Mouse (Mus musculus): ENCODE results near the gene Ola1.

The Ola1 gene

DNA sequence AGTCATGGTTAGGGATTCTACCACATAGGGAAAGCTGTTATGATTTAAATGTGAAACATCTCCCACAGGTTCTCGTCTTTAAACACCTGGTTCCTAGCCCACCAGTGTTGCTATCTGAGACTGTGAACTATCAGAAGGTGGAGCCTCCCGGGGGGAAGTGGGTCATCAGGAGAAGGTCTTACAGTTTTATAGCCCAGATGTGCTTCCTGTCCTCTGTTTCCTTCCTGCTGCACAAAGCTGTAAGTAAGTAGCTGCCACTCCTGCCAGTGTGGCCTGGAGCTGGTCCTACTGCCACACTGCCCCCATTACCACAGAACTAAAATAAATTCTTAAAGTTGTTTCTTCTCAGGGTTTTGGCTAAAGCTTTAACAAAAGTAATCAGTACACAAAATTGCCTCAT is 72.6 kb downstream of the Ola1 start:
- no peak for DNase-seq (ENCODE audit: low spot score)

- DNase-seq (ENCODE audit: low spot score): no peak
These were observed 75.0 kb downstream of the Ola1 start for GRCm38 (mm10) chr2:73143732-73144131.

DNA sequence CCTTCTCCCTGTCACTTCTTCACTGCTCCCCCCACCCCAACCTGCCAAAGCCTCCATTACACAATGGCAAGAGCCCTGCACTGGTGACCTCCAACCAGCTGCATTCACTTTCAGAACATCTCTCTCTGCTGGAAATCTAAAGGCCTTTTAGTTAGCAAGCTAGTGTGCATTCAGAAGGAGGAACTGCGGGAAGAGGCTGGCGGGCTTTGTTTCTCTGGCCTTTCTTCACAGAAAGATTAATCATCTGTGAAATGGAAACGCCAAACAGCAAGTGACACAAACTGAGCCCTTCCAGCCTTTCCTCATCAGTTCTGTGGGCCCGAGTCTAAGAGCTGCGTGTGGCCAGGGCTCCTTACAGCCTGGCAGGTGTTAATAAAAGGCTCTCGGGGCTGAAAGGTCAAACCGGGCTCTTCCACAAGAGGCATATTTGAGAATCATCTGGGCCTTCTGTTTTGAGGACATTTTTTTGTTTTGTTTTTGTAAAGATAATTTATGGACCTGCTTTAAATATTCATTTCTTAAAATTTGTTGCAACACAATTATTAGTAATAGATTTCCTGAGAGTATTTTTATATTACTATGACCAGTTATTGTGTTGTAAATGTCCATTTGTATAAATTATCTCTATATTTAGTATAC is 75.8 kb downstream of the Ola1 start:
- no peak for DNase-seq (ENCODE audit: low spot score)

DNA sequence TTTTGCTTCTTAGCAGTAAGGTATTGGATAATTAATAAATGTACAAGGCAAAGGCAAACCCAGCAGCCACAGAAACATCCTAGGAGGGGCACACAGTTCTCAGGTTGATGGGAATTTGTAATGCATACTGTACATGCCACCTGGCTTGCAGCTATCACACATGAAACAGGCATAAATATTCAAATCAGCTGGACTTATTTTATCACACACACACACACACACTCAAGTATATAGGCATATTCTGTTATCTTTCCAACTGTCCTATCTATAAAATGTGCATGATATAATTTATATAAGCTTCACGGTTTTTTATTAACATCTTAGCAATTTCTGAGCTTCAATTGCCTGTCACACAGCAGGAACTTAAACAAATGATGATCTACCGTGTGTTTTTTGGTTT is 85.8 kb downstream of the Ola1 start:
- DNase-seq (ENCODE audit: low spot score): no peak

DNA sequence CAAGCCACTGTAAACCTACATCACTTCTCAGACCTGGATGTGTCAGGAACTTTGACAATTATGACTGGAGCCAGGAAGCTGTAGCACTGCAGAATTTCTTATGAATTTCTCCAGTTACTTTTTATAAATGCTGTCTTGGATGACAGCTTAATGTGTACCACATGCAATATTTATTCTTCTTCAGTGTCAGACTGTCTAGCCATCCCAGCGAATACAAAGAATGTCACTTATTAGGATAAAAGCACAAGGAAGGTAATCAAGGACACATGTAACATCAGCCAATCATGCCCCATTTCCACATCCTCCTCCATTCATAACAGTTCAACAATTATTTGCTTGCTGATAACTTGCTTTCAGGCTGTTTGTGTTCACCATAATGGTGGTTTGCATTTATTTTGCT is 91.0 kb downstream of the Ola1 start:
- no peak for DNase-seq (ENCODE audit: low spot score)

GRCm38 (mm10) chr2:73118781-73119180 is 99.9 kb downstream of the Ola1 start:
- DNase-seq (ENCODE audit: low spot score): no peak

- no peak for DNase-seq (ENCODE audit: low spot score)
These were observed 111.6 kb downstream of the Ola1 start for GRCm38 (mm10) chr2:73107089-73107488.

- no peak for DNase-seq (ENCODE audit: low spot score)
These were observed 122.2 kb downstream of the Ola1 start for GRCm38 (mm10) chr2:73096491-73096890.

DNA sequence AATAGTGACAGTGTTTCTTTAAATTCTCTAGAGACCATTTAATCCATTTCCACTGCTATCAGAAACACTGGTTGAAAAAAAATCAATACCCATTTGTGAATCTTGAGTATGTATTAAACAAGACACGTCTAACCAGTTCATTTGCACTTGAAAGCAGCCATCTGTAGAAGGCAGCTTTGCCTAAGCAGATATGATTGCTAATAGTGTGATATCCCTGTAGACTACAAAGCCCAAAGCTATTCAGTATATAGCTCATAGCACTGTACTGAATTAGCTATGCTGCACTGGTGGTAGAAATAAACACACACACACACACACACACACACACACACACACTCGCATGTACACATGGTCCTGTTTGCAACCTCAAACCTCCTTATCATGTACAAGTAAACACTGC is 123.4 kb downstream of the Ola1 start:
- DNase-seq (ENCODE audit: low spot score): no peak

DNA sequence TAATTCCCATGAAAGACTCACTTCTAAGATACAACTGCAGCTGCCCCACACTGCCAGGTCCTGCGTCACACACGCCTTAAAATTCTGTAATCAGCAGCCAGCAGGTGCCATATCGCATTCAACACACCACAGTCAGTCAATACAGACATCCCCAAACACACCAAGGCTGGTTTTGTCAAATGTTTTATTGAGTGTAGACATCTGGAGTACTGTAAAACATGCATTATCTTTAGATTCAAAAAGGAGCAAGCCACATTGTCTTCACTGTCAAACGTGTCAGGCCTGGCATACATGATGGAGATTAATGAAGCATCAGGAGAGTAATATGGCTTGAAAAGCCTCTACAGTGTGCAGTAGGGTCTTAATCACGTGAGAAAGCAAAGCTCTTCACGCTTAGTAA is 125.7 kb downstream of the Ola1 start:
- no peak for DNase-seq (ENCODE audit: low spot score)

- DNase-seq (ENCODE audit: low spot score): no peak
These were observed 127.4 kb downstream of the Ola1 start for GRCm38 (mm10) chr2:73091302-73091701.

GRCm38 (mm10) chr2:73087641-73088040 is 131.1 kb downstream of the Ola1 start:
- DNase-seq (ENCODE audit: low spot score): no peak

- DNase-seq (ENCODE audit: low spot score): no peak
These were observed 132.9 kb downstream of the Ola1 start for GRCm38 (mm10) chr2:73085669-73086304.

DNA sequence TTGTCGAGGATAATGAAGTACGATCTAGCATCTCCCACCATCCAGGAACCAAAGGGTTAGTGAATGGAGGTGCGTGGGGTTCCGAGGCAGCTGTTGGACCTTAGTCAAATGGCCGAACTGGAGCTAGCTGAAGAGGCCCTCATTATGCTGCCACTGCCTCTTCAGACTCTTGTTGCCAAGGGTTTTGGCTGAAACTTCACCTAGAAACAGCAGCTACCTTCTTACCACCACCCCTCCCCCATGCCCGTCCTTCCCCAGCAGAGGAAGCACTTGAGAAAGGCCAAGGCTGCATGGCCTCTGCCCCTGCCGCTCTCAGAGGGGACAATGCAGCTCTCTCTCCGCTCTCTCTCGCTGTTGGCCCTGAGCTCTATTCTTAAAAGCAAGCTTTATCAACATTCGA is 136.2 kb downstream of the Ola1 start:
- DNase-seq (ENCODE audit: low spot score): peak; percentile 51

DNA sequence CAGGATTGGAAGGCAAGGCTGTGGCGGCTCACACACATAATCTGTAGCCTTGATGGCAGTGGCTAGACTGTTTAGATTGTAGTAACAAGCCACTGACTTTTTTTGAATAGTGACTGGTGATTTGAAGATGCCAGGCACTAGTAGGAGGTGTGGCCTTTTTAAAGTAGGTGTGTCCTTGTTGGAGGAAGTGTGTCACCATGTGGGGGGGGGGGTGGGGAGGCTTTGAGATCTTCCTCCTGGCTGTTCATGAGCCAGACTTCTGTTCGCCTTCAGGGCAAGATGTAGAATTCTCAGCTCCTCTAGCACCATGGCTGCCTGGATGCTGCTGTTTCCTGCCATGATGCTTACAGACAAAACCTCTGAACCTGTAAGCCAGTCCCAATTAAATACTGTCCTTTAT is 136.9 kb downstream of the Ola1 start:
- DNase-seq (ENCODE audit: low spot score): no peak

- DNase-seq (ENCODE audit: low spot score): no peak
These were observed 138.6 kb downstream of the Ola1 start for GRCm38 (mm10) chr2:73080084-73080483.

DNA sequence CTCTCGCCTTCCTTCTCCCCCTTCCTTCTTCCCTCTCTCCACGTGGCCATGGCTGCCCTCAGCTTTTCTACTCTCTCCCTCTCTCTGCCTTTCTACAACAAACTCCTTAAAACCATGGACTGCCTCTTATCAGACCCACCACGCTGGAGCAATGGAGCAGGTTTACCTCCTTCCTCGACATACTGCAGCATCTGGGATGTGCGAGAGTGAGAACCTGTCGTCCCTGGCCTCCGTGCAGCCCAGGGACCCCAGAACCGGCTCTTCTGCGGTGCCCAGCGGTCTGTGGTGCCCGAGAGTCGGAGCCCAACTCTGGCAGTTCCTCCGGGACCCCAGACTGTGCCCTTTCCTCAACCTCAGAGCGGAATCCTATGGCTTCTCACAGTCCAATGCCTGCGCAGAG is 139.4 kb downstream of the Ola1 start:
- no peak for DNase-seq (ENCODE audit: low spot score)

DNA sequence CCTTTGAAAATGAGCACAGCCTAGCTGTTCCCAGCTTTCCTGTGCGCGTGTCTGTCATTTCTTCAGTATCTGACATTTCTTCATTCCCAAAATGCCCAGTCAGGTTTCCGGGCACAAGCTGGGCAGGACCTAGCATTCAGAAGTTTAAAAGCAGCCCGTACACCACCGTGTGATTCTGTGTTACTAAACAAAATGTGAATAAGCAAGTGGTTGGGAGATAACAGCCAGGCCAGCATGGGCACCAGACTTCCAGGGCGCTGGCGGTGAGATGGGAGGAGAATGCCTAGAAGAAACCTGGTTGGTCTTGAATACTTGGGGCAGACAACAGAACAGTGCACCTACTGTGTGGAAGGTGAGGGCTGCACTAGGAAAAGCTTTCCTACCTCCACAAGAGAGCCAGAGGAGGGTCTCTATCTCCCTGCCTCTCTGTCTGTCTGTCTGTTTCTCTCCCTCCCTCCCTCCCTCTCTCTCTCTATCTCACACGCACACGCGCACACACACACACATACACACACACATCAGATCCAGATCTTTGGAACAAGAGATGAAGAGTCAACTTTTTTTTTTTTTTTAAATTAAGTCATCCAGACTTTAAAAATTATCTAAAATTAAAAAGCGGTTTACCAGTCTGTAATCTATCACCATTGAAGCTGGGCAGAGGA is 144.8 kb downstream of the Ola1 start:
- no peak for DNase-seq (ENCODE audit: low spot score)

- DNase-seq (ENCODE audit: low spot score): no peak
These were observed 147.5 kb downstream of the Ola1 start for GRCm38 (mm10) chr2:73071201-73071600.

- DNase-seq (ENCODE audit: low spot score): no peak
These were observed 148.2 kb downstream of the Ola1 start for GRCm38 (mm10) chr2:73070449-73071076.

- no peak for DNase-seq (ENCODE audit: low spot score)
These were observed 149.4 kb downstream of the Ola1 start for GRCm38 (mm10) chr2:73069223-73069825.

GRCm38 (mm10) chr2:73066307-73067167 is 152.2 kb downstream of the Ola1 start:
- no peak for DNase-seq (ENCODE audit: low spot score)
